Mouse (Mus musculus) ovary, adult 18-20 months (tissue): ENCODE measurements around the gene Olfr1131.
"Not testable (repeated sequence)": the region's sequence is repeated elsewhere in the genome, so short reads cannot be mapped to it uniquely, and the experiment has no call there.

Experiments
- DNase-seq: peaks from one replicate; pipeline ENCODE4 v3.0.0; 2022; ENCODE audit warnings: low spot score, mixed read lengths

The Olfr1131 gene

DNA sequence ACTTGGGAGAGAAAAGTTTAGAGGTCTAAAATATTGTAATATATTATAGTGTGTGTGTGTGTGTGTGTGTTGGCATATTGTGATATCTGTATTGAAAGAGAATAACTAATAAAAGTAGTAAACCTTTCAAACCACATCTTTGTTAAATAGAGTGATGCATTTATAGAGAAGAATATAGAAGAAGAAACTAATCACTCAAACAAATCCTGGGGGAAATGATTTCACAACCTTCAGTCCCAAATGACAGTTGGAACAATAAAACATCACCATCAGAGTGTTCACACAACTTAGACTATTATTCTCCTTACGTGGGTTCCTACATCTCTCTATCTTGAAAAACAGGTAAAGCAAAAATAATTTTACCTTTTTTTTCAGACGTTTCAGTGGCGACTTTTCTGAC, at the start of gene Olfr1131:
Olfr1131 (plus strand) TSS at position 301 of the 400 bp plus-strand sequence.
- DNase-seq, result no peak

DNA sequence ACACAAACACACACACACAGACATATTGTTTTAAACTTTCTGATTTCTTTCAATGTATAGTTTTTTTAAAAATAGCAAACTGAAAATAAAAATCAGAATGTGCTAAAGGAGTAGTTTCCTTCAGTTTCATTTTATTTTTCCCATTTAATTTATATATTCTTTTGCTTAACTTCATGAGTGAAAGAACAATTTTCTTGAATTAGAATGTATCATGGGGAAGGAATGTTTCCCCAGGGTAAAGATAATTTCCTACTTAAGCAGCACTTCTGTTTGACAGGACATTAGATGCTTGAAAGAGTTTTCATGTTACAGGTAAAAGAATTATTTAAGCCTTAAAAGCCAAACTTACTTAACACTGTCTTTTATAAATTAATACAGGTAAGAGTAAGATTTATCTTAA, 21.0 kb upstream of the Olfr1131 start, which contains the start of gene Olfr1130:
Olfr1130 (plus strand) TSS at position 301 of the 400 bp plus-strand sequence.
- not testable (repeated sequence) for DNase-seq

DNA sequence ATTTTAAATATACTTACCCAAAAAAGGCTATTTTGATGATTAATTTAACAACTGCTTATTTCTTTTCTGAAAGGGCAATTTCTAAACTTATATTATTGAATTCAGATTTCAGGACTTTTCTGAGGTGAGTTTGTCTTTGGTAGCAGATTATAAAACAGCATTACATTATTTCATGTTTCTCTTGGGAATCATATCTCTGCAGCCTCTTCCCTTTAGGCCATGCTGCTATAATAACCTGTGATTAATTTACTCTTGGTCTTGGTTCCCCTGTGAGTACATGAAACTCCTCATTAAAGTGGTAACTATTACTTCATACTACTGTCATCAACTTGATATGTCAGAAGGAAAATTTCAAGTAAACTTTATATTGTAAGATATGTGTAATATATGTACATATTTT, 10.5 kb downstream of the Olfr1131 start, which contains the start of gene Olfr1132:
Olfr1132 (minus strand) TSS at position 101 of the 400 bp plus-strand sequence.
- DNase-seq, result no peak

DNA sequence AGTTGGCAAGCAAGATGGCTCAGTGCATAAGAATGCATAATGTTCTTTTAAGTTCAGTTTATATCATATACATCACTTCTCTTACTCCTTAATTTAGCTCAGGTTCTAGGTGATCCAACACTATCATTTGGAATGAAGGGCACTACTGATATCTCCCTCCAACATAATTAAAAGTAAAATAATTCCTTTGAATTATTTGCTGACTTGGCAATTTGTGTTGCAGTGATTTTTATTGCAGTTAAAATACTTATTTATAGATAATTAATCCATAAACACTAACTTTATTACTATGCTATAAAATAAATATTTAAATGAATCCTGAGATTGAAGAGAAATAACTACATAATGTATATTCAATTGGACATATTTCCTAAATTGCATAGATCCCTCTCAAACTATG, 15.5 kb downstream of the Olfr1131 start:
- no peak for DNase-seq

- no peak for DNase-seq
Measured at GRCm38 (mm10) chr2:87647274-87647673, 20.4 kb downstream of the Olfr1131 start, which contains the start of gene Olfr1133. Gene Olfr1133, minus strand, starts transcription at chr2:87647374.

DNA sequence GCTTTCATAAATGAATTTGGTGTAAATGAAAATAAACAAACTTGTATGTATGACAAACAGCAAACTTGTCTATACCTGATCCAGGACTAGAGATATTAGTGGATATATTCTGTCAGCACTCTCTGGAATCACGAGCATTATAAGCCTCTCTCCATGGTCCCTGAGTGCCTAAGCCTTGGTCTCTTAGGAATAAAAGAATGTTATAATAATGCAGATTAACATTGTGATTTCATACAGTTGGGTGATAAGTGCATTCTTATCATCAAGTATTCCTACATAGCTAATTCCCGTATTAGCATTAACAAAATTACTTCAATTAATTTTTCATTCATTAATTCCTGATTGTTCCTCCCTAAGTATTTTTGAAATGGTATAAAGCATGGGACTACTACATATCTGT, 31.5 kb downstream of the Olfr1131 start, which contains the start of gene Olfr1134:
Olfr1134 (minus strand) TSS at position 101 of the 400 bp plus-strand sequence.
- DNase-seq, result no peak

GRCm38 (mm10) chr2:87673564-87673963, 46.7 kb downstream of the Olfr1131 start, which contains the start of gene Olfr1135:
Gene Olfr1135, minus strand, starts transcription at chr2:87673664.
- DNase-seq, result no peak
